Mouse (Mus musculus): ENCODE measurements at regions not wholly inside any gene's neighbourhood (a gene's known extent, or its start where the extent isn't known, plus 50 kb on each side); places are given as distances from the start of the nearest gene placed in this dataset.
"Not testable (repeated sequence)": the region's sequence is repeated elsewhere in the genome, so short reads cannot be mapped to it uniquely, and the experiment has no call there.

- in situ Hi-C loops (cut with MboI, MseI): no loop called here
Observed at GRCm38 (mm10) chr17:69563165-69563564, 124.0 kb downstream of the Akain1 start.

GRCm38 (mm10) chr17:69571070-69571669 is 132.0 kb downstream of the Akain1 start:
- in situ Hi-C loops (cut with MboI, MseI): not testable (repeated sequence)

GRCm38 (mm10) chr17:69590553-69590952 is 151.4 kb downstream of the Akain1 start:
- in situ Hi-C loops (cut with MboI, MseI): no loop called here

GRCm38 (mm10) chr17:69597773-69598295 is 158.7 kb downstream of the Akain1 start:
- in situ Hi-C loops (cut with MboI, MseI): no loop called here

- in situ Hi-C loops (cut with MboI, MseI): no loop called here
Observed at GRCm38 (mm10) chr17:69598461-69598860, 159.3 kb downstream of the Akain1 start.

GRCm38 (mm10) chr17:69603596-69603995 is 164.5 kb downstream of the Akain1 start:
- in situ Hi-C loops (cut with MboI, MseI): no loop called here

GRCm38 (mm10) chr17:69604698-69605097 is 165.6 kb downstream of the Akain1 start:
- in situ Hi-C loops (cut with MboI, MseI): no loop called here

GRCm38 (mm10) chr17:69605458-69605857 is 166.3 kb downstream of the Akain1 start:
- in situ Hi-C loops (cut with MboI, MseI): no loop called here

- in situ Hi-C loops (cut with MboI, MseI): no loop called here
Observed at GRCm38 (mm10) chr17:69631411-69631810, 192.3 kb downstream of the Akain1 start.

GRCm38 (mm10) chr17:69650496-69650895 is 211.4 kb downstream of the Akain1 start:
- in situ Hi-C loops (cut with MboI, MseI): not testable (repeated sequence)

GRCm38 (mm10) chr17:69654586-69654985 is 215.5 kb downstream of the Akain1 start:
- in situ Hi-C loops (cut with MboI, MseI): no loop called here

- in situ Hi-C loops (cut with MboI, MseI): no loop called here
Observed at GRCm38 (mm10) chr17:69672530-69672929, 233.4 kb downstream of the Akain1 start.

- in situ Hi-C loops (cut with MboI, MseI): no loop called here
Observed at GRCm38 (mm10) chr17:69683091-69683490, 244.0 kb downstream of the Akain1 start.

GRCm38 (mm10) chr17:69685625-69686257 is 246.6 kb downstream of the Akain1 start:
- in situ Hi-C loops (cut with MboI, MseI): no loop called here

- in situ Hi-C loops (cut with MboI, MseI): no loop called here
Observed at GRCm38 (mm10) chr17:69686383-69686782, 247.3 kb downstream of the Akain1 start.

GRCm38 (mm10) chr17:69695341-69695740 is 256.2 kb downstream of the Akain1 start:
- in situ Hi-C loops (cut with MboI, MseI): no loop called here

GRCm38 (mm10) chr17:69727325-69727724 is 241.5 kb upstream of the Dlgap1 start:
- in situ Hi-C loops (cut with MboI, MseI): no loop called here

GRCm38 (mm10) chr17:69732981-69733380 is 235.9 kb upstream of the Dlgap1 start:
- in situ Hi-C loops (cut with MboI, MseI): no loop called here

- in situ Hi-C loops (cut with MboI, MseI): no loop called here
Observed at GRCm38 (mm10) chr17:69736379-69737096, 232.3 kb upstream of the Dlgap1 start.

GRCm38 (mm10) chr17:69769002-69769421 is 199.9 kb upstream of the Dlgap1 start:
- in situ Hi-C loops (cut with MboI, MseI): loop anchor here (10.0 kb wide), 1 partner anchor 1564 kb away; no protein-coding TSS in a partner anchor

- in situ Hi-C loops (cut with MboI, MseI): no loop called here
Observed at GRCm38 (mm10) chr17:69770046-69770445, 198.8 kb upstream of the Dlgap1 start.

GRCm38 (mm10) chr17:69781201-69781600 is 187.7 kb upstream of the Dlgap1 start:
- in situ Hi-C loops (cut with MboI, MseI): no loop called here

Data from regulatory T cell (primary cell).